9 mouse cellular contexts compared by ENCODE assay signal in the genomic region with DNA sequence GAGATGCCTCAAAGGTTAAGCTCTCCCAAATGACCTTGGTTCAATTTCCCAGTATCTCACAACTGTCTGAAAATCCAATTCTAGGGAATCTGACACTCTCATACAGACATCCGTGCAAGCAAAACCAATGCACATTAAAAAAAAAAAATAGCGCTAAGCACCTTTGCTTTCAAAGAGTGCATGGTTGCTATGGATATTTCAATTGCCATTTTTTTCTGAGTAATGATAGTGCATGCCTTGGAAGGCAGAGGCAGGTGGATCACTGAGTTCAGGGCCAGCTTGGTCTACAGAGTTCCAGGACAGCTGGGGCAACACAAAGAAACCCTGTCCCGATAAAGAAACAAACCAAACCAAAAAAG. TPM values are rescaled to one million over a fixed set of nuclear protein-coding genes. Genes with fewer than 3 reads are reported as not detected.
DNase-seq lines count a peak whose midpoint lies in the region; ATAC-seq and TF ChIP-seq lines count a peak whose summit lies in the region.
"Had no signal": no experiment of that assay in that cellular context is flagged by ENCODE, and none has a peak within 500 bp of the region (broad histone marks: within the 10 kb centered on the region; RNA-seq: fewer than 3 reads in every experiment).

No protein-coding gene starts in this region.

- peak overlapping the region; percentile 72 for H3K4me3 ChIP-seq in heart, postnatal 0 days (ENCODE audit: low read depth, low read length)
- peak overlapping the region; percentile 46 for H3K4me3 ChIP-seq in bone marrow, adult 2 months (replicated peaks; ENCODE audit: control insufficient read depth, low read depth, low read length)
- H3K4me3 ChIP-seq in hindbrain, embryonic 13.5 days: peak overlapping the region; percentile 81
- H3K4me3 ChIP-seq in midbrain, embryonic 11.5 days (ENCODE audit: low read depth, low read length): peak overlapping the region; percentile 73

- peaks cover 3% of the 10 kb centered on the region for H3K4me1 ChIP-seq in heart, postnatal 0 days (ENCODE audit: control insufficient read depth, insufficient read depth)
- no peaks in the 10 kb centered on the region; the same call in 1 of the 2 replicates for H3K4me1 ChIP-seq in bone marrow, adult 2 months (ENCODE audit: control insufficient read depth, insufficient read depth, low read length)
- peaks cover 16% of the 10 kb centered on the region for H3K4me1 ChIP-seq in hindbrain, embryonic 13.5 days (replicated peaks)
- H3K4me1 ChIP-seq in midbrain, embryonic 11.5 days (ENCODE audit: control insufficient read depth, insufficient read depth, low read length): peaks cover 7% of the 10 kb centered on the region; the same call in 1 of the 2 replicates

- H3K9ac ChIP-seq in heart, postnatal 0 days (replicated peaks; ENCODE audit: low read depth, low read length): no peak overlapping the region
- peak overlapping the region; percentile 95 for H3K9ac ChIP-seq in hindbrain, embryonic 13.5 days
- H3K9ac ChIP-seq in midbrain, embryonic 11.5 days (ENCODE audit: low read length): peak overlapping the region; percentile 87

- H3K4me2 ChIP-seq in heart, postnatal 0 days (ENCODE audit: low read depth, low read length): peak overlapping the region; percentile 93
- peak overlapping the region; percentile 68 for H3K4me2 ChIP-seq in hindbrain, embryonic 13.5 days
- peak overlapping the region; percentile 87 for H3K4me2 ChIP-seq in midbrain, embryonic 11.5 days

- H3K36me3 ChIP-seq in heart, postnatal 0 days (replicated peaks; ENCODE audit: control insufficient read depth, insufficient read depth, low read length): peaks cover 16% of the 10 kb centered on the region
- H3K36me3 ChIP-seq in hindbrain, embryonic 13.5 days: peaks cover 11% of the 10 kb centered on the region
- no peaks in the 10 kb centered on the region for H3K36me3 ChIP-seq in midbrain, embryonic 11.5 days (ENCODE audit: control insufficient read depth, insufficient read depth, low read length)

- ATAC-seq in heart, postnatal 0 days (ENCODE audit: insufficient read depth, low read depth): no peak
- 0 out of 2 replicates have a peak, but pooled peaks have one; percentile 3 for ATAC-seq in hindbrain, embryonic 13.5 days (ENCODE audit: low FRiP score)
- ATAC-seq in midbrain, embryonic 11.5 days (ENCODE audit: low FRiP score): peak; percentile 42
- no peak for ATAC-seq in erythroid progenitor cell, adult 5-6 weeks (replicated peaks; ENCODE audit: low FRiP score, poor library complexity, severe bottlenecking)

- 15% methylated on average over 3 of the region's 3 CpGs for WGBS in heart, postnatal 0 days
- WGBS in bone marrow, adult 2 months: 3% methylated on average over 3 of the region's 3 CpGs
- WGBS in hindbrain, embryonic 13.5 days: 14% methylated on average over 3 of the region's 3 CpGs
- 13% methylated on average over 3 of the region's 3 CpGs for WGBS in midbrain, embryonic 11.5 days

- TF ChIP-seq EP300 in heart, postnatal 0 days (IDR thresholded peaks at IDR 0.05; ENCODE audit: low read depth): no peak

- H3K9me3 ChIP-seq in heart, postnatal 0 days (replicated peaks; ENCODE audit: control insufficient read depth, low read length): no peaks in the 10 kb centered on the region
- H3K9me3 ChIP-seq in hindbrain, embryonic 13.5 days: no peaks in the 10 kb centered on the region
- no peaks in the 10 kb centered on the region for H3K9me3 ChIP-seq in midbrain, embryonic 11.5 days (ENCODE audit: control insufficient read depth, low read length)

- no peaks in the 10 kb centered on the region for H3K27me3 ChIP-seq in heart, postnatal 0 days (ENCODE audit: control insufficient read depth, insufficient read depth, low read length)
- no peaks in the 10 kb centered on the region for H3K27me3 ChIP-seq in hindbrain, embryonic 13.5 days
- no peaks in the 10 kb centered on the region for H3K27me3 ChIP-seq in midbrain, embryonic 11.5 days (ENCODE audit: control insufficient read depth, insufficient read depth, low read length)

- no peak for TF ChIP-seq CTCF in heart, postnatal 0 days (IDR thresholded peaks at IDR 0.05; ENCODE audit: low read depth)
- no peak for TF ChIP-seq CTCF in bone marrow, adult 2 months (IDR thresholded peaks at IDR 0.05; ENCODE audit: control insufficient read depth, insufficient read depth, low read length)

- TF ChIP-seq POLR2A in bone marrow, adult 2 months (IDR thresholded peaks at IDR 0.05; ENCODE audit: borderline replicate concordance, control insufficient read depth, low read depth, low read length): no peak

- DNase-seq in heart, postnatal 0 days (ENCODE audit: low spot score): no peak
- no peak for DNase-seq in heart, postnatal 14 days
- DNase-seq in midbrain, embryonic 11.5 days (ENCODE audit: low spot score, missing footprints): no peak
- no peak for DNase-seq in right cerebral cortex, postnatal 36 days (ENCODE audit: low spot score in 2 of 2)
- DNase-seq in ovary, adult 18-20 months (ENCODE audit: low spot score): no peak

- intact Hi-C loops in heart, postnatal 14 days (cut with DNase I): no loop called here

- peak overlapping the region; percentile 20; the same call in 1 of the 2 replicates for H3K27ac ChIP-seq in heart, postnatal 0 days (ENCODE audit: low read depth)
- H3K27ac ChIP-seq in bone marrow, adult 2 months (ENCODE audit: control insufficient read depth, insufficient read depth, low read depth, low read length, poor library complexity): no peak overlapping the region
- peak overlapping the region; percentile 91; the same call in 1 of the 2 replicates for H3K27ac ChIP-seq in hindbrain, embryonic 13.5 days
- peak overlapping the region; percentile 56; the same call in 1 of the 2 replicates for H3K27ac ChIP-seq in midbrain, embryonic 11.5 days (ENCODE audit: low read depth, low read length)

RNA-seq across cellular contexts. Expression of gene Uqcc3, which starts 0.3 kb away (rescaled TPM):
- total RNA-seq in heart, postnatal 0 days (2014; rRNA removed; ENCODE audit: low replicate concordance): 12.6 and 38.2 TPM in 2 replicates
- 91.9 and 102 TPM in 2 replicates for polyA plus RNA-seq in heart, postnatal 0 days (2015; fragmentation: Nextera tagmentation; extraction: Ambion mirVana)
- total RNA-seq in heart, postnatal 14 days (2021): 10 to 100 TPM; 53.3 to 53.8 TPM
- 25.7 and 27.0 TPM in 2 replicates for polyA plus RNA-seq in bone marrow, adult 2 months (2011; ENCODE audit: insufficient read depth, insufficient read length, low replicate concordance, missing spikeins)
- 71.0 and 72.3 TPM in 2 replicates for polyA plus RNA-seq in hindbrain, embryonic 13.5 days (2015; fragmentation: Nextera tagmentation; extraction: Ambion mirVana)
- polyA plus RNA-seq in midbrain, embryonic 11.5 days (2014; fragmentation: Nextera tagmentation; extraction: Ambion mirVana): 54.6 and 59.1 TPM in 2 replicates
- 8.8 and 23.1 TPM in 2 replicates for total RNA-seq in erythroid progenitor cell, adult 5-6 weeks (2015; ENCODE audit: low replicate concordance)
- total RNA-seq in erythroid progenitor cell, adult 5-6 weeks (2017; ENCODE audit: low replicate concordance): 7.8 TPM in 1 of 2 replicates, not detected in the other

RNA-seq across cellular contexts. Expression of gene Lbhd1, which starts 2.5 kb away (rescaled TPM):
- 0.65 and 1.3 TPM in 2 replicates for total RNA-seq in heart, postnatal 0 days (2014; rRNA removed; ENCODE audit: low replicate concordance)
- 30.3 and 31.2 TPM in 2 replicates for polyA plus RNA-seq in heart, postnatal 0 days (2015; fragmentation: Nextera tagmentation; extraction: Ambion mirVana)
- total RNA-seq in heart, postnatal 14 days (2021): 1 to 10 TPM; 3.9 to 6.1 TPM
- polyA plus RNA-seq in bone marrow, adult 2 months (2011; ENCODE audit: insufficient read depth, insufficient read length, low replicate concordance, missing spikeins): 1.6 and 2.1 TPM in 2 replicates
- 45.3 and 57.7 TPM in 2 replicates for polyA plus RNA-seq in hindbrain, embryonic 13.5 days (2015; fragmentation: Nextera tagmentation; extraction: Ambion mirVana)
- 109 and 123 TPM in 2 replicates for polyA plus RNA-seq in midbrain, embryonic 11.5 days (2014; fragmentation: Nextera tagmentation; extraction: Ambion mirVana)
- 36.4 and 44.9 TPM in 2 replicates for total RNA-seq in erythroid progenitor cell, adult 5-6 weeks (2015; ENCODE audit: low replicate concordance)
- 6.4 and 9.9 TPM in 2 replicates for total RNA-seq in erythroid progenitor cell, adult 5-6 weeks (2017; ENCODE audit: low replicate concordance)

RNA-seq across cellular contexts. Expression of gene Gm49403, which starts 2.7 kb away (rescaled TPM):
- not detected in 2 replicates for total RNA-seq in heart, postnatal 0 days (2014; rRNA removed; ENCODE audit: low replicate concordance)
- polyA plus RNA-seq in heart, postnatal 0 days (2015; fragmentation: Nextera tagmentation; extraction: Ambion mirVana): not detected in 2 replicates
- not detected for total RNA-seq in heart, postnatal 14 days (2021)
- not detected in 2 replicates for polyA plus RNA-seq in bone marrow, adult 2 months (2011; ENCODE audit: insufficient read depth, insufficient read length, low replicate concordance, missing spikeins)
- not detected in 2 replicates for polyA plus RNA-seq in hindbrain, embryonic 13.5 days (2015; fragmentation: Nextera tagmentation; extraction: Ambion mirVana)
- polyA plus RNA-seq in midbrain, embryonic 11.5 days (2014; fragmentation: Nextera tagmentation; extraction: Ambion mirVana): not detected in 2 replicates
- not detected in 2 replicates for total RNA-seq in erythroid progenitor cell, adult 5-6 weeks (2015; ENCODE audit: low replicate concordance)
- not detected in 2 replicates for total RNA-seq in erythroid progenitor cell, adult 5-6 weeks (2017; ENCODE audit: low replicate concordance)
- total RNA-seq: gastrocnemius, adult 8-10 months had no signal

RNA-seq across cellular contexts. Expression of gene 1810009A15Rik, which starts 7.6 kb away (rescaled TPM):
- total RNA-seq in heart, postnatal 0 days (2014; rRNA removed; ENCODE audit: low replicate concordance): 28.4 and 31.4 TPM in 2 replicates
- 37.3 and 40.5 TPM in 2 replicates for polyA plus RNA-seq in heart, postnatal 0 days (2015; fragmentation: Nextera tagmentation; extraction: Ambion mirVana)
- total RNA-seq in heart, postnatal 14 days (2021): 10 to 100 TPM; 16.0 to 16.4 TPM
- polyA plus RNA-seq in bone marrow, adult 2 months (2011; ENCODE audit: insufficient read depth, insufficient read length, low replicate concordance, missing spikeins): 50.8 and 83.6 TPM in 2 replicates
- 56.5 and 61.6 TPM in 2 replicates for polyA plus RNA-seq in hindbrain, embryonic 13.5 days (2015; fragmentation: Nextera tagmentation; extraction: Ambion mirVana)
- 115 and 116 TPM in 2 replicates for polyA plus RNA-seq in midbrain, embryonic 11.5 days (2014; fragmentation: Nextera tagmentation; extraction: Ambion mirVana)
- total RNA-seq in erythroid progenitor cell, adult 5-6 weeks (2015; ENCODE audit: low replicate concordance): 11.5 and 13.4 TPM in 2 replicates
- total RNA-seq in erythroid progenitor cell, adult 5-6 weeks (2017; ENCODE audit: low replicate concordance): 7.0 and 32.0 TPM in 2 replicates

RNA-seq across cellular contexts. Expression of gene Gm49416, which starts 7.7 kb away (rescaled TPM):
- total RNA-seq in heart, postnatal 0 days (2014; rRNA removed; ENCODE audit: low replicate concordance): not detected in 2 replicates
- polyA plus RNA-seq in heart, postnatal 0 days (2015; fragmentation: Nextera tagmentation; extraction: Ambion mirVana): not detected in 2 replicates
- 1 to 10 TPM in 1 of 2 experiments, not detected in 1; 1.2 TPM for total RNA-seq in heart, postnatal 14 days (2021)
- polyA plus RNA-seq in bone marrow, adult 2 months (2011; ENCODE audit: insufficient read depth, insufficient read length, low replicate concordance, missing spikeins): not detected in 2 replicates
- polyA plus RNA-seq in hindbrain, embryonic 13.5 days (2015; fragmentation: Nextera tagmentation; extraction: Ambion mirVana): not detected in 2 replicates
- polyA plus RNA-seq in midbrain, embryonic 11.5 days (2014; fragmentation: Nextera tagmentation; extraction: Ambion mirVana): not detected in 2 replicates
- not detected in 2 replicates for total RNA-seq in erythroid progenitor cell, adult 5-6 weeks (2015; ENCODE audit: low replicate concordance)
- total RNA-seq in erythroid progenitor cell, adult 5-6 weeks (2017; ENCODE audit: low replicate concordance): not detected in 2 replicates

Comparison
In these comparisons a context has a peak if more than half of its experiments do, and no peak if none do; other contexts are left out.
1. ATAC-seq: peak in hindbrain, embryonic 13.5 days (single experiment) and midbrain, embryonic 11.5 days (single experiment); none in heart, postnatal 0 days (single experiment) and erythroid progenitor cell, adult 5-6 weeks (single experiment).
2. RNA of gene Lbhd1, which starts 2.5 kb away (polyA plus RNA-seq): 109 to 123 TPM in midbrain, embryonic 11.5 days, 45.3 to 57.7 TPM in hindbrain, embryonic 13.5 days and 30.3 to 31.2 TPM in heart, postnatal 0 days; 1.6 to 2.1 TPM in bone marrow, adult 2 months; every median in the first group is over 10 times any median in the second.
3. Peak in every context shown above with its lines, with median percentiles within 50 percentile points of each other: H3K4me2 ChIP-seq and H3K4me3 ChIP-seq.